Mouse (Mus musculus) heart, adult 2 months (tissue): Measurements from ENCODE around the gene Sacs. TPM values are rescaled to one million over a fixed set of nuclear protein-coding genes. Genes with fewer than 3 reads are reported as not detected.
A peak's percentile ranks its signal among the peaks of the same experiment; 100 is the strongest.
"Not testable (repeated sequence)": the region's sequence is repeated elsewhere in the genome, so short reads cannot be mapped to it uniquely, and the experiment has no call there.

Experiments
- DNase-seq, 2 experiments: peaks; one replicate each; pipeline ENCODE4 v3.0.0; 2021
- H3K27ac ChIP-seq: fragments of 200-600 bp; 2 replicates; pipeline ENCODE4 v1.8.1; 2022
- H3K27me3 ChIP-seq: fragments of 200-500 bp; 2 replicates; pipeline ENCODE4 v1.6.1; 2012; ENCODE audit warnings: mild to moderate bottlenecking, low read length, inconsistent platforms, mixed read lengths; ENCODE audit not compliant: control insufficient read depth, insufficient read depth
- H3K36me3 ChIP-seq: fragments of 200-500 bp; 2 replicates; pipeline ENCODE4 v1.6.1; 2012; ENCODE audit warnings: low read length, inconsistent platforms; ENCODE audit not compliant: control insufficient read depth, insufficient read depth
- H3K4me1 ChIP-seq: fragments of 200-500 bp; 2 replicates; pipeline ENCODE4 v1.6.1; 2011; ENCODE audit warnings: low read length; ENCODE audit not compliant: control insufficient read depth, insufficient read depth
- H3K4me3 ChIP-seq: fragments of 200-600 bp; 2 replicates; pipeline ENCODE4 v1.8.1; 2022
- H3K79me2 ChIP-seq: fragments of 200-500 bp; replicated peaks from 2 replicates; pipeline ENCODE4 v1.6.1; 2012; ENCODE audit warnings: mild to moderate bottlenecking, inconsistent platforms, low read length, moderate library complexity, mixed read lengths; ENCODE audit not compliant: control insufficient read depth, insufficient read depth
- H3K9ac ChIP-seq: fragments of 200-500 bp; 2 replicates; pipeline ENCODE4 v1.6.1; 2012; ENCODE audit warnings: low read depth, mild to moderate bottlenecking, control low read depth, inconsistent platforms, low read length, mixed read lengths
- CTCF ChIP-seq: fragments of 200-600 bp; IDR thresholded peaks from 2 replicates; pipeline ENCODE4 v1.8.1; 2022; ENCODE audit warnings: antibody characterized with exemption, mild to moderate bottlenecking, moderate library complexity
- EP300 ChIP-seq: fragments of 200-500 bp; IDR thresholded peaks from 2 replicates; pipeline ENCODE4 v1.6.1; 2011; ENCODE audit warnings: low read depth, low read length, control low read depth; ENCODE audit not compliant: insufficient read depth
- POLR2A ChIP-seq: fragments of 200-500 bp; IDR thresholded peaks from 2 replicates; pipeline ENCODE4 v1.6.1; 2011; ENCODE audit warnings: mild to moderate bottlenecking, low read depth, low read length, control low read depth; ENCODE audit not compliant: insufficient read depth
- WGBS: fragments of 180-500 bp; shearing (Covaris S2); methylation state at CpG from one replicate; pipeline ENCODE4 v1.1.7; 2018; 5-methylcytosine and 5-hydroxymethylcytosine counted together
- intact Hi-C: fragments of 180-260 bp; cut with DNase I; formaldehyde crosslinking; loops from one replicate; pipeline ENCODE4 v1.15.1; 2025
- polyA plus RNA-seq: library from polyadenylated mRNA; depleted of rRNA; stranded (reverse); fragments of >200 nt; gene quantifications from 2 replicates; pipeline ENCODE4 v1.2.3, GENCODE M21; 2012
- total RNA-seq, 2 experiments: library from RNA; stranded (reverse); gene quantifications; 2 replicates each; pipeline ENCODE4 v1.2.3; 2021

Gene Sacs
- total and polyA plus RNA-seq, 3 experiments: 3.3 to 25.8 (median 24.2) TPM

GRCm38 (mm10) chr14:61108625-61109024, 29.6 kb upstream of the Sacs start:
- no peak overlapping the region for H3K4me3 ChIP-seq
- no peak overlapping the region for H3K27ac ChIP-seq
- DNase-seq: no peak
- H3K79me2 ChIP-seq: no peaks in the 10 kb centered on the region
- 89% methylated on average over 2 of the region's 2 CpGs for WGBS
- TF ChIP-seq CTCF (no peak), EP300 (no peak), POLR2A (no peak)
- no peaks in the 10 kb centered on the region for H3K36me3 ChIP-seq
- H3K9ac ChIP-seq: no peak overlapping the region
- intact Hi-C loops: no loop called here
- no peaks in the 10 kb centered on the region for H3K4me1 ChIP-seq
- no peaks in the 10 kb centered on the region for H3K27me3 ChIP-seq

DNA sequence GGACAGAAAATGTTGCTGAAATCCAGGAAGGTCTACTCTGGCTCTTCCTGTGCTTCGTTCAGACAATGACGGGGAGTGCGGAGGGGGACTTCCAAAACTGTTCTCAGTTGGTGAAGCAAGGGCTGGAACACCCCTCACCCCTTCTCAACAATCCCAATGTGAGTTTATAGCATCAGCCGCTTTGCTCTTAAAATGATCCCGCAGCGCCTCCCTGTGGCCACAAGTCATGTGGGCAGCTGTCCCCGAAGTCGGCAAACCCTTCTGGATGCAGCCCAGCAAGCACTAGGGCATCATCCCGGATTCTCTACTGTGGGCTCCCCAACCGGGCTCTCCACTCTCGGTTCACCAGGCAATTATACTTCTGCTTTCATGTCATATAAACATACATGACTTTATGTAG, 25.9 kb upstream of the Sacs start:
- no peaks in the 10 kb centered on the region for H3K36me3 ChIP-seq
- no peaks in the 10 kb centered on the region for H3K4me1 ChIP-seq
- H3K27ac ChIP-seq: no peak overlapping the region
- no peak overlapping the region for H3K4me3 ChIP-seq
- no peaks in the 10 kb centered on the region for H3K27me3 ChIP-seq
- TF ChIP-seq CTCF (peak; percentile 89), EP300 (peak; percentile 73; the same call in 1 of the 2 replicates), POLR2A (no peak)
- no peak overlapping the region for H3K9ac ChIP-seq
- H3K79me2 ChIP-seq: no peaks in the 10 kb centered on the region
- peak; percentile 58 to 80 for DNase-seq
- intact Hi-C loops: loop anchor here (1.0 kb wide), 1 partner anchor 313 kb away; no protein-coding TSS in a partner anchor
- WGBS: 4% methylated on average over 11 of the region's 11 CpGs

- no peak for DNase-seq
- no peak overlapping the region for H3K9ac ChIP-seq
- 85% methylated on average over 5 of the region's 5 CpGs for WGBS
- no peaks in the 10 kb centered on the region for H3K27me3 ChIP-seq
- no peaks in the 10 kb centered on the region for H3K36me3 ChIP-seq
- TF ChIP-seq EP300 (no peak), CTCF (no peak), POLR2A (no peak)
- peaks cover 3% of the 10 kb centered on the region; the same call in 1 of the 2 replicates for H3K4me1 ChIP-seq
- no peak overlapping the region for H3K27ac ChIP-seq
- no peaks in the 10 kb centered on the region for H3K79me2 ChIP-seq
- intact Hi-C loops: no loop called here
- H3K4me3 ChIP-seq: no peak overlapping the region
These were observed 13.5 kb upstream of the Sacs start for GRCm38 (mm10) chr14:61124755-61125154.

GRCm38 (mm10) chr14:61125201-61125600, 13.1 kb upstream of the Sacs start:
- intact Hi-C loops: no loop called here
- H3K27ac ChIP-seq: no peak overlapping the region
- H3K79me2 ChIP-seq: no peaks in the 10 kb centered on the region
- H3K9ac ChIP-seq: no peak overlapping the region
- 62% methylated on average over 6 of the region's 6 CpGs for WGBS
- H3K27me3 ChIP-seq: no peaks in the 10 kb centered on the region
- no peak for TF ChIP-seq CTCF
- TF ChIP-seq POLR2A: no peak
- peaks cover 3% of the 10 kb centered on the region; the same call in 1 of the 2 replicates for H3K4me1 ChIP-seq
- no peak for DNase-seq
- no peaks in the 10 kb centered on the region for H3K36me3 ChIP-seq
- no peak overlapping the region for H3K4me3 ChIP-seq

DNA sequence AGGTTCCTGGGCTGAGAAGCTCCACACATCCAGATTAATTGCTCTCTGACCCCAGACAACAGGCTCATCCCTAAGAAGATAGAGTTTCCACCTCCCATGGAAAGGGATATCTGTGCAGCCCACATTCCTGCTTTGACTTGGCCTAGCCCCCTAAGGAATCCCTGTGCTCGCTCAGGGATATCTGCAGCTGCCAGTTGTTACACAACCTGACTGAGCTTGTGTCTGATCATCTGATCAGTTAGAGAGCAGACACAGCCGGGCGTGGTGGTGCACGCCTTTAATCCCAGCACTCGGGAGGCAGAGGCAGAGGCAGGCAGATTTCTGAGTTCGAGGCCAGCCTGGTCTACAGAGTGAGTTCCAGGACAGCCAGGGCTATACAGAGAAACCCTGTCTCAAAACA, 10.9 kb upstream of the Sacs start:
- DNase-seq, H3K36me3 ChIP-seq, H3K79me2 ChIP-seq, H3K27me3 ChIP-seq, H3K4me3 ChIP-seq, intact Hi-C loops, H3K4me1 ChIP-seq, H3K9ac ChIP-seq, H3K27ac ChIP-seq: not testable (repeated sequence)
- 83% methylated on average over 6 of the region's 6 CpGs for WGBS

DNA sequence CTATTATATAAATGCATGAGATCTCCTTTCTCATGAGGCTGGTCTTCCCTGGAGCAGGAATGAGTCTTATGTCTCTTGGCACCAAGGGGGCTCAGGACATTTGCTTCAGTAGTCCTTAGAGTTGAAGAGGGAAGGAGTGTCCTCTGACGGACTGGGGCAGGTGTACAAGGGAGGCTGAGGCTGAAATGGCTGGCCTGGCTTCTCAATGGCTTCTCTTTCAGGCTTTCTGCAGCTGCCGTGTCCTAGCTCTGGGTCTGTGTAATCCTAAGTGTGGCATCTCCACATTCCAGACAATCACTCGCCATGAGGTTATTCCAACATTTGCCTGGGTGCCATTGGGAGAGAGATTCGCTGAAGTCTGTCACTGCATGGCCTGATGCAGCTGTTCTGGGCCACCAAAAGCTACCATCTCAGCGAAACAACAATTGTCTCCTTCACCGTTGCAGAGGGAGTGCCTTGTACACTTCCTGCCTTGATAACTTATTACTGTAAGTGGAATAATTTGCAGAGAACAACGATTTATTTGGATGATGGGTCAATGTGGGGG, 9.2 kb upstream of the Sacs start:
- intact Hi-C loops: no loop called here
- no peak overlapping the region for H3K27ac ChIP-seq
- H3K4me1 ChIP-seq: peaks cover 3% of the 10 kb centered on the region; the same call in 1 of the 2 replicates
- no peak for TF ChIP-seq CTCF
- no peak for TF ChIP-seq POLR2A
- TF ChIP-seq EP300: no peak
- no peaks in the 10 kb centered on the region for H3K27me3 ChIP-seq
- H3K36me3 ChIP-seq: no peaks in the 10 kb centered on the region
- H3K9ac ChIP-seq: no peak overlapping the region
- no peaks in the 10 kb centered on the region for H3K79me2 ChIP-seq
- no peak overlapping the region for H3K4me3 ChIP-seq
- no peak for DNase-seq
- 54% methylated on average over 7 of the region's 7 CpGs for WGBS
